Mouse (Mus musculus): ENCODE data around the gene Med15. TPM values are rescaled to one million over a fixed set of nuclear protein-coding genes. Genes with fewer than 3 reads are reported as not detected.

Med15 gene
- polyA plus RNA-seq, 1 experiment from 2014 or later = 44.5 TPM

Other genes with a start within 250 kb of the Med15 start
- 1.0 and 1.5 TPM in 2 replicates for gene Aifm3, start 243.3 kb downstream of the Med15 start, polyA plus RNA-seq (2016; fragmentation: Nextera tagmentation; extraction: Ambion mirVana)
- 104 and 118 TPM in 2 replicates for gene Lztr1, start 224.2 kb downstream of the Med15 start, polyA plus RNA-seq (2016; fragmentation: Nextera tagmentation; extraction: Ambion mirVana)
- gene Thap7, start 201.8 kb downstream of the Med15 start, polyA plus RNA-seq (2016; fragmentation: Nextera tagmentation; extraction: Ambion mirVana) = 66.6 and 73.1 TPM in 2 replicates
- not detected in 2 replicates for gene Lrrc74b, start 171.6 kb downstream of the Med15 start, polyA plus RNA-seq (2016; fragmentation: Nextera tagmentation; extraction: Ambion mirVana)
- gene P2rx6, start 171.0 kb downstream of the Med15 start, polyA plus RNA-seq (2016; fragmentation: Nextera tagmentation; extraction: Ambion mirVana) = 0.34 and 0.46 TPM in 2 replicates
- 3.7 and 3.8 TPM in 2 replicates for gene Slc7a4, start 149.7 kb downstream of the Med15 start, polyA plus RNA-seq (2016; fragmentation: Nextera tagmentation; extraction: Ambion mirVana)
- gene Smpd4, start 113.5 kb downstream of the Med15 start, polyA plus RNA-seq (2016; fragmentation: Nextera tagmentation; extraction: Ambion mirVana) = 44.1 and 49.3 TPM in 2 replicates
- 7.3 and 8.9 TPM in 2 replicates for gene Ccdc74a, start 86.4 kb downstream of the Med15 start, polyA plus RNA-seq (2016; fragmentation: Nextera tagmentation; extraction: Ambion mirVana)
- 92.6 and 94.5 TPM in 2 replicates for gene Klhl22, start 26.7 kb upstream of the Med15 start, polyA plus RNA-seq (2016; fragmentation: Nextera tagmentation; extraction: Ambion mirVana)
- gene Scarf2, start 64.4 kb upstream of the Med15 start, polyA plus RNA-seq (2016; fragmentation: Nextera tagmentation; extraction: Ambion mirVana) = 47.6 and 49.8 TPM in 2 replicates
- gene B830017H08Rik, start 100.2 kb upstream of the Med15 start, polyA plus RNA-seq (2016; fragmentation: Nextera tagmentation; extraction: Ambion mirVana) = 0.47 and 0.70 TPM in 2 replicates
- gene Car15, start 105.5 kb upstream of the Med15 start, polyA plus RNA-seq (2016; fragmentation: Nextera tagmentation; extraction: Ambion mirVana) = 2.6 and 3.3 TPM in 2 replicates
- 0.19 and 0.45 TPM in 2 replicates for gene Gm20518, start 158.8 kb upstream of the Med15 start, polyA plus RNA-seq (2016; fragmentation: Nextera tagmentation; extraction: Ambion mirVana)
- 0.06 TPM in 1 of 2 replicates, not detected in the other for gene Tssk1, start 161.3 kb upstream of the Med15 start, polyA plus RNA-seq (2016; fragmentation: Nextera tagmentation; extraction: Ambion mirVana)
- gene Dgcr2, start 165.7 kb upstream of the Med15 start, polyA plus RNA-seq (2016; fragmentation: Nextera tagmentation; extraction: Ambion mirVana) = 103 and 105 TPM in 2 replicates
- 0.12 TPM in 1 of 2 replicates, not detected in the other for gene Tssk2, start 165.7 kb upstream of the Med15 start, polyA plus RNA-seq (2016; fragmentation: Nextera tagmentation; extraction: Ambion mirVana)
- gene Ess2, start 178.5 kb upstream of the Med15 start, polyA plus RNA-seq (2016; fragmentation: Nextera tagmentation; extraction: Ambion mirVana) = 50.7 and 54.0 TPM in 2 replicates
- not detected in 2 replicates for gene Gsc2, start 182.2 kb upstream of the Med15 start, polyA plus RNA-seq (2016; fragmentation: Nextera tagmentation; extraction: Ambion mirVana)
- gene Slc25a1, start 195.3 kb upstream of the Med15 start, polyA plus RNA-seq (2016; fragmentation: Nextera tagmentation; extraction: Ambion mirVana) = 88.5 and 89.5 TPM in 2 replicates
- not detected in 2 replicates for gene Vpreb2, start 247.5 kb upstream of the Med15 start, polyA plus RNA-seq (2016; fragmentation: Nextera tagmentation; extraction: Ambion mirVana)

Measured in embryonic facial prominence, embryonic 12.5 days (tissue).